Mouse (Mus musculus): ENCODE results near the gene Ugt2b35.
"Not testable (repeated sequence)": the region's sequence is repeated elsewhere in the genome, so short reads cannot be mapped to it uniquely, and the experiment has no call there.

Ugt2b35 gene

GRCm38 (mm10) chr5:87000395-87001073 lies at the start of gene Ugt2b35:
Gene Ugt2b35, plus strand, starts transcription at chr5:87000860.
- no peak for DNase-seq (ENCODE audit: low read depth, low spot score)

GRCm38 (mm10) chr5:86960504-86960903 lies 40.2 kb upstream of the Ugt2b35 start:
- DNase-seq (ENCODE audit: low read depth, low spot score): no peak

GRCm38 (mm10) chr5:86961587-86962358 lies 38.9 kb upstream of the Ugt2b35 start:
- DNase-seq (ENCODE audit: low read depth, low spot score): no peak

- DNase-seq (ENCODE audit: low read depth, low spot score): not testable (repeated sequence)
These were observed 37.8 kb upstream of the Ugt2b35 start for GRCm38 (mm10) chr5:86962849-86963248.

- DNase-seq (ENCODE audit: low read depth, low spot score): not testable (repeated sequence)
These were observed 33.4 kb upstream of the Ugt2b35 start for GRCm38 (mm10) chr5:86967271-86967670.

GRCm38 (mm10) chr5:87004735-87005134 lies 4.1 kb downstream of the Ugt2b35 start:
- DNase-seq (ENCODE audit: low read depth, low spot score): no peak

- no peak for DNase-seq (ENCODE audit: low read depth, low spot score)
These were observed 14.8 kb downstream of the Ugt2b35 start for GRCm38 (mm10) chr5:87015477-87015876.

- no peak for DNase-seq (ENCODE audit: low read depth, low spot score)
These were observed 26.7 kb downstream of the Ugt2b35 start for GRCm38 (mm10) chr5:87027359-87027758.

GRCm38 (mm10) chr5:87030624-87031023 lies 30.0 kb downstream of the Ugt2b35 start:
- DNase-seq (ENCODE audit: low read depth, low spot score): no peak
